Mouse (Mus musculus) E14TG2a.4 (cell line): ENCODE measurements around the gene Tsga10ip.

Experiments used
- CTCF ChIP-seq: conservative IDR thresholded peaks from 2 replicates; pipeline ENCODE4 v1.5.1; 2014; ENCODE audit warnings: low read length
- NANOG ChIP-seq: IDR thresholded peaks from 2 replicates; pipeline ENCODE4 v1.6.1; 2014; ENCODE audit warnings: borderline replicate concordance, low read length, mixed read lengths

DNA sequence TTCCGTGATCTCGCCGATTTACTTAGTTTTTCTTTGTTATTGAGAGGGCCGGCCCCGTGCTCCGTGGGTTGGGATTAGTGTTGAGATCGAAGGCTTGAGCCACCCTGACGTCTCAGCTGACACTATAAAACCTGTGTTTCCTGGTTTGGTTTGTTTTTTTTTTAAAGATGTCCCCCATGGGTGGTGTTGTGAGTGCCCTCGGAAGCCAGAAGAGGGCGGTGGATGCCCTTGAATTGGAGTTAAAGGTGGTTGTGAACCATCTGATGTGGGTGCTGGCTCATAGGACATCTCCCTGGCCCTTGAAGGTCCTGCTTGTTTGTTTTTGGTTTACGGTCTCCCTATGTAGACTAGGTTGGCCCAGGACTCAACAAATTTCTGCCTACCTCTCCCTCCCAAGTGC, 34.9 kb downstream of the Tsga10ip start:
- TF ChIP-seq CTCF, result 0 out of 2 replicates have a peak, but pooled peaks have one; percentile 19
- no peak for TF ChIP-seq NANOG
